Mouse (Mus musculus) liver, embryonic 14.5 days (tissue): Measurements from ENCODE around the gene Galnt16.

Experiments
- CTCF ChIP-seq: IDR thresholded peaks from 2 replicates; pipeline ENCODE4 v1.5.1; 2016; ENCODE audit warnings: antibody characterized with exemption, low read depth, control low read depth
- EP300 ChIP-seq: IDR thresholded peaks from 2 replicates; pipeline ENCODE4 v1.6.1; 2016; ENCODE audit warnings: antibody characterized with exemption, low read depth

DNA sequence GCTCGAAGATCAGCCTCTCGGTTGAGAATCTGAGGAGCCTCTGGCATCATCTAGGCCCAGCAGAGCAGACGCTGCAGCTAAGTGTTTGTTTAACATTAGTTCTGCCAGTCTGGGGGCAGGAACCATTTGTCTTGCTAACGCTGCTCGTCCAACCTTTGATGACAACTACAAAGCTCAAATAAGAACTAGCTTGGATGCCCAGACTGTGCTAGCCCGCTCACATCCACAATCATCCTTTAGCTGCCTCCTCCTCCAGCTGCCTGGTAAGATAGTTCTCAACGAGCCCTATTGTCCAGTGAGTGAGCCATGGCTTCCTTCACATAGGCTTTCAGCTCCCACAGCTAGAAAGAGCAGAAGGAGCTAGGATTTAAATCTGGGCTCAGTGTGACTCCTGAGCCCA, 80.2 kb downstream of the Galnt16 start:
- TF ChIP-seq CTCF (no peak), EP300 (no peak)
